Mouse (Mus musculus): ENCODE measurements around the gene Phkg2.
A peak's percentile ranks its signal among the peaks of the same experiment; 100 is the strongest.

Phkg2 gene

DNA sequence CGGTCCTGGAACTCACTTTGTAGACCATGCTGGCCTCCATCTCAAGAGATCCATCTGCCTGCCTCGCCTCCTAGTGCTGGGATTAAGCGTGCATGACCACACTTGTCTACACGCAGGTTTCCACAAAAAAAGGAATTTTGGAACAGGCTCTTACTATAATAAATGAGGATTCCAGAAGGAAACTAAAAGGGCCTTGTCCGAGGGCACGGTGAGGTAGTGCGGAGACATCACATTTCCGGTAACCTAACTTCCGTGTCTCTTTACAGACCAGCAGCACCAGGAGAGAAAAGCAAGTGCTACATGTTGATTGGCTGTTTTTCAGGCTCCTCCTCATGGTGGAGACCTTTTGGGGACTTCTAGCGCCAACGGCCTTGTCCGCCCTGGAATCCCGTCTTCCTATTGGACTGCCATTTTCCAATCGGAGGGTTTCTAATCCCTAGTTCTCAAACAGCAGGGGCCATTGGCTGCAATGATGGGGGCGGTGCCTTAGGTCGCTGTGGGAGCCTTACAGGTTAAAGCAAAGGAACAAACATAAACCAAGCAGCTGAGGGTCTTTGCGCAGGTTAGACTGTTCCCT, at the start of gene Phkg2:
Phkg2 (plus strand) TSS at position 446 of the 577 bp plus-strand sequence.
- peak; percentile 93 for DNase-seq

- no peak for DNase-seq
These were observed 31.5 kb upstream of the Phkg2 start for GRCm38 (mm10) chr7:127541671-127542070.

GRCm38 (mm10) chr7:127549116-127549835, 23.9 kb upstream of the Phkg2 start:
- DNase-seq, result no peak

- DNase-seq, result no peak
These were observed 21.6 kb upstream of the Phkg2 start for GRCm38 (mm10) chr7:127551558-127551957.

- no peak for DNase-seq
These were observed 12.6 kb upstream of the Phkg2 start for GRCm38 (mm10) chr7:127560580-127560979.

- DNase-seq, result peak; percentile 37
These were observed 11.7 kb upstream of the Phkg2 start, which contains the start of gene Tmem265 for GRCm38 (mm10) chr7:127561340-127561858. TSS of gene Tmem265 (plus strand) at chr7:127561390.

DNA sequence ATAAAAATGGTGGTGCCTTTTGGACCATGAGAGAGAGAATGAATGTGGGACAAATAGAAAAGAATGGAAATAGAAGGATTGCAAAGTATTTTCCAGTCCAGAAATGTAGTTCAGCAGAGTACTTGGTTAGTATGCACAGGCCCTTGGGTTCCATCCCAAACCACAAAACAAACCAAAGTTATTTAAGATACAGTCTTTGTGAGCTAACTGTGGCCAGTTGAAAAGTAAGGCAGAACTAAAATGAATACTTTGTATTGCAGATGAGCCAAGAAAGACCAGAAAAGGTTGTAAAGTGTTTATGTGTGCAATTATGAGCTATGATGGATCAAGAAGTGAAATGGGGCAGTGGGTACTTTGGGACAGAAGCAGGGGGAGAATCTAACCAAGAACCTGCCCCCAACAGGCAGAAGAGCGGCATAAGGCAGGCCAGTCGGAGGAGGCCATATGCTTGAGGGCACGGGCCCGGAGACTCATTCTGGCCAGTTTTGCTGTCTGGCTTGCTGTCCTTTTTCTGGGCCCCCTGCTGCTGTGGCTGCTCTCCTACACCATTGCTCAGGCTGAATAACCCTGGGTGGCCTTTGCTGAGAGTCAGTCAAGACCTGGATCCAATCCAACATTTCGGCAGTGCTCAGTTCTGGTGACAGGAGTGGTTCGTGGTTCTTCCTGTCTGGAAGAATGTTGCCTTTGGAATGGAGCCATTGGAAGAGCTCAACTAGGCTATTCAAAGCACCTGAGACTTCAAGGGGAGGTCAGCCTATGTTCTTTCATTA, 8.6 kb upstream of the Phkg2 start:
- peak; percentile 48 for DNase-seq

DNA sequence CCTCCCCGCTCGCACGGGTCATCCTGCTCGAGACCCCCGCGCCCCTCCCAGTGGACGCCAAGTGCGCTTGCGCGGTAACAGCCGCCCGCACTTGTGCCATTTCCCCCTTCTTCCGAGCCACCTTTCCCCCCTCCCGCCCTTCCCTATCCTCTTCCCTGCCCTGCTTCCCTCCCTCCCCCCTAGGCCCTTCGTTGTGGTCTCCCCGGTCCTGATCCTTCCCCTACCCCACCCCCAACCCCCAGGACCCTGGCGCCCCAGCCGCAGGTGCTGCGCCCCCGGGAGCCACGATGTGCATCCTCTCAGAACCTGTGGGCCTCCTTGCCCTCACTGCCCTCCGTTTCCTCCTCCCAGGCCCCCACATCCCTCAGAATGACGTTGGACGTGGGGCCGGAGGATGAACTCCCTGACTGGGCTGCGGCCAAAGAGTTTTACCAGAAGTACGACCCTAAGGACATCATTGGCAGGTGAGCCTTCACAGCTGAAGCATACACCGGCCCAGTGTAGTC, 416 bp downstream of the Phkg2 start:
- no peak for DNase-seq

- DNase-seq, result no peak
These were observed 975 bp downstream of the Phkg2 start for GRCm38 (mm10) chr7:127574115-127574514.

- DNase-seq, result no peak
These were observed 10.1 kb downstream of the Phkg2 start for GRCm38 (mm10) chr7:127583260-127583659.

- no peak for DNase-seq
These were observed 11.9 kb downstream of the Phkg2 start for GRCm38 (mm10) chr7:127585031-127585430.

DNA sequence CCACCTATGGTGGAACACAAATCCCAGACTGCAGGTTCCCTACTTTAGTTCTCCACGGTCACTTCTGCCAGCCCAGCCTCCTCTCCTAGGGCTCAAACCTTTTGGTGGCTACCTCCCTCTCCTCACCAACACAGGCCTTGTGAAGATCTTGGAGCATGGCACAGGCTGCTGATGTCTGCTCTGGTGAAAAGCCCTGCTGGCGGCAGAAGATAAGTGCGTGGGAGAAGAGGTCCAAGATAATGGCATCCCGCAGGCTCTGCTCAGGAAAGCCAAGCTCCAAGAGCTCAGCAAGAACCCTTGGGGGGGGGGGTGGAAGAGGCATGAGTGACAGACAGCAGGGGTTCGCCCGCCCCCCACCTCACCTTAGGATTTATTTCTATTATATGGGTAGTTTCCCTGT, 13.0 kb downstream of the Phkg2 start:
- DNase-seq, result no peak

DNA sequence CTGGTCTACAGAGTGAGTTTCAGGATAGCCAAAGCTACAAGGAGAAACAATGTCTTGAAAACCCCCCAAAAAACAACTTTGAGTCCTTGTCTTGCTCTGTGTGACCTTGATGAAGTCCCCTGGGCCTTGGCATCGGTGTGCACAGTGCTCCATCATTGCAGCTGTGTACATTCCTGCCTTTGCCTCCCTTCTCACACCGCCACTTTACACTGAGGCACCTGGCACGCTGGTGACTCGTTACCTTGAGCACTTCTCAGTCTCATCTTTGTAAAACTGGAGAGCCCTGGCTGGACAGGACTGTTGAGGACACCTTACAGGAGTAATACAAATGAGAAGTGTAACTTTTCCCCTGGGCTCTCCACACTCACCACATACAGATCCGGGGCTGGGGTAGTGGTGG, 14.1 kb downstream of the Phkg2 start:
- DNase-seq, result no peak

DNA sequence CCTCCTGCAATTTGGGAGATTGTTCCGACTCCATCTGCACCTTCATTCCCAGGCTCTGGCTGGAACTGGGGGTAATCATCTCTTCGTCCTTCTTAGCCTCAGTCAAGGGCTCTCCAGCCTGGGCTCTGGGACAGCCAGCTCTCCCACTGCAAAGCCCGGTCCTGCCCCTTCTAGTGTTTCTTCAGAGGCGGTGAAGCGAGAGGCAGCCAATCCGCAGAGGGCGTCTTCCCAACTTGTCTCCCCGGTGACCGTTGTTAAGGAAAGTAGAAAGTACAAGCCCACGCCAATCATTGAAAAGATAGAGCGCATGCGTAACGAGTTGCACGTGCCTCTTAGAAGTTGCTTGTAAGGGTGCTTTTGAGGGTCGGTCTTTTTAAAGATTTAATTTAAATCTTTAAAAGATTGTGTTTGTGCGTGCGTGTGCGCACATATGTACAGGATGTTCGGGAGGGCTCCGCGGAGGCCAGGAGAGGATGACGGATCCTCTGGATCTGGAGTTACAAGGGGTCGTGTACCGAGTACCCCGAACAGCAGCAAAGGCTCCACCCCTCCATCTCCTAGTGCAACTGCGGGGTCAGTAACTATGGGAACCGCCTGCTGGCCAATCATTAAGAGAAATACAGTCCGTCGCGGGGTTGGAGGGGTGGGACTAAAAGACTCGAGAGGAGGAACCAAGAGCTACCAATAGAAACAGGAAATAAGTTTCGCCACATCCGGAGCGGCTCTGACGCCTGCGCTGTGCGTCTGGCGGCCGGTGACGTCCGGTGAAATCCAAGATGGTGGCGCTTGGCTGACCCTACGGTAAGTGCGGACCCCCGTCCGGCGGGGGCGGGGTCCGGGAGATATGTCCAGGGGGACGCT, 15.1 kb downstream of the Phkg2 start, which contains the start of the genes Ccdc189 and Rnf40:
Ccdc189 (minus strand) TSS at position 585 of the 861 bp plus-strand sequence.
Rnf40 (plus strand) TSS at position 757 of the 861 bp plus-strand sequence.
- DNase-seq, result peak; percentile 95

DNA sequence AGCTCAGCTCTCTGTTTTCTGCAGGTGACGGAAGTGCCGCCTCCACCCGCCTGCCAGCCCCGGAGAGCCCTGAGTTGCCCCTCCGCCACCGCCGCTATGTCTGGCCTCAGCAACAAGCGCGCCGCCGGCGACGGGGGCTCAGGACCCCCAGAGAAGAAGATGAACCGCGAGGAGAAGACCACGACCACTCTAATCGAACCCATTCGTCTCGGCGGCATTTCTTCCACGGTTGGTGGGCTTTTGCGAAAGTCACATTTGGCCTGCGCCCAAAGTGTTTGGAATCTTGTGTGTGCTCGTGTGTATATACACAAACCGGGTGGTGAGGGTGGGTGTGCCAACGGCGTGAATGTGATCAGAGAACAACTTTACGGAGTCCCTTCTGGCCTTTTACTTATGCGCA, 15.8 kb downstream of the Phkg2 start:
- DNase-seq, result no peak

- no peak for DNase-seq
These were observed 16.5 kb downstream of the Phkg2 start for GRCm38 (mm10) chr7:127589637-127590036.

GRCm38 (mm10) chr7:127591108-127591507, 18.0 kb downstream of the Phkg2 start:
- no peak for DNase-seq

GRCm38 (mm10) chr7:127592575-127592974, 19.4 kb downstream of the Phkg2 start:
- DNase-seq, result no peak

GRCm38 (mm10) chr7:127596747-127597146, 23.6 kb downstream of the Phkg2 start:
- DNase-seq, result no peak

- DNase-seq, result no peak
These were observed 27.5 kb downstream of the Phkg2 start for GRCm38 (mm10) chr7:127600612-127601011.

DNA sequence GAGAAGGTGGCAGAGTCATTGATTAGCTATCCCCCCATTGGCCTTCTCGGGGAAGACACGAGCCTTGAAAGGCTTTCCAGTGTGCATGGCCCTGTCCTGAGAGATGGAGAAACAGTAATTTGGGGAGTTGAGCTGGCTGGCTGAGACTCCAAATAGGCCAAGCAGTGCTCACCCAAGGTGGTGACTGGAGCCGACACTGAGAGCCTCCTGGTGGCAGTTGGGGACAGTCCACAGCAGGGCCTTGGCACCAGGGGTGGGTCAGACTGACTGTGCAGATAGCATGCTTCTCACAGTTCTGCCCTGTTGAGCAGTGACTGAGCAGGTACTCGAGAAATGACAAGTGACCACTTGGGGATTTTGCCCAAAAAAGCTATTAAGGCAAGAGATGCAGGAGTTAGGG, 28.6 kb downstream of the Phkg2 start:
- no peak for DNase-seq

- DNase-seq, result no peak
These were observed 29.8 kb downstream of the Phkg2 start for GRCm38 (mm10) chr7:127602903-127603302.
